Mouse (Mus musculus) layer of hippocampus, adult 9-10 months (tissue): ENCODE data around the gene Kcnk2.

Source experiments
- DNase-seq: peaks from one replicate; pipeline ENCODE4 v3.0.0; 2022; ENCODE audit warnings: low spot score

The Kcnk2 gene

DNA sequence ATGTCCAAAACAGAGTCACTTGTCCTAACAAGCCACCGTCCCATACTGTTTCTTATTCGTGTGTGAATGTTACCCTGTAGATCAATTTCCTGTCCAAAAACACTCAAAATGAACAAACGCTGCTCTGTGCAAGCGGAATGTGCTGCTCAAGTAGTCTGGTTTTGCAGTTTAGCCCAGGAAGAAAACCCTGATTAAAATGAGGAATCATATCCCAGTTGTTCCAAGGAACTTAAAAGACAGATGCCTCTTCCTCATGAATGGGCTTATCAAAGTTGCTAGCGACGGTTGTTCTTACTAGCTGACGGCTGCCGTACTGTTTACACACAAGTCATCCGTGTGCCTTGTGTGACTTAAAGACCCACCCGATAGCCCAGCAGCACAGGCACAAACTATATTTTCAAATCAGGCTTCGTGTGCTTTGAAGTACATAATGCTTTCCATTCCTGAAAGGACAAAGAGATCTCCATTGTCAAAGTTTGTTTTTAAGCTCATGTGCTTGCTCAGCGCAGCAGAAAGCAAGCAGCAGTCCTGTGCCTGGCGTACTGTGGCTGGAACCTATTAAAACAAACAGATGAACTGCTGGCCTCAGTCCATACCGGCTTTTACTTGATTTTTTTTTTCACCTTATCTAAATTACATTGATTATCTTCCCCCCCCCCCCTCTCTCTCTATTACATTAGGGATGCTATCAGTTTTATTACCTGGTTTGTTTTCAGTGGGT, at the start of gene Kcnk2:
TSS of gene Kcnk2 (minus strand) at position 51 of the 721 bp plus-strand sequence.
- DNase-seq: no peak

DNA sequence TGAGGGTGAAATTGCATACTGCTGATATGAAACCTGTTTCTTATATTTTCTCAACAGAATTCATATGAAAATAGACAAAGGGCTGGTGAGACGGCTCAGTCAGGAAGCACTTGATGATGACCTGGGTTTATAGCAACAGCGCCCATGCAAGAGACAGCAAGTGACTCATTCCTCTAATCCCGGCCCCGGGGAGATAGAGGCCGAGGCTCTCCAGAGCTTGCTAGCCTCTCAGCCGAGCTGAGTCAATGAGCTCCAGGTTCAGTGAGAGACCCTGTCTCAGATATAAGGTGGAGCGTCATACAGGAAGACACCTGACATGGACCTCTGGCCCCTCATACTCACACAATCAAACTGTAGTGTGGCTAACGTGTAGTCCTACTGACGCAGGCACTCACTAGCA, 38.7 kb upstream of the Kcnk2 start:
- no peak for DNase-seq

DNA sequence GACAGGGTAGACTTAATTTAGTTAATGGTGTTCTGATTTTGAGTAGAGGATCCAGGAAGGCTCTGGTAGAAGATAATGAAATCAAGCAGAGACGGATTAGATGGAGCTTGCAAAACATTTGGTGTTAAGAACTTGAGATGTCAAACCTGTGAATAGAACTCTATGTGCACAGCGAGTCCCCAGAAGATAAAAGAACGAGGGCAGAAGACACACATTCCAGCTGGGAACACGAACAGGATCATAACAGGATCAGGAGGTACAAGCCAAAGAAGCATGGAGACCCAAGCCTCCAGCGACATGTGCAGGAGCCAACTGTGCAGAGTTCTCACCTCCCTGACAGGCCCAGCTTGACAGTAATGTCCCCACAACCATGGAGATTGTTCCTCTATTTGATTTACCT, 35.1 kb upstream of the Kcnk2 start:
- DNase-seq: no peak

DNA sequence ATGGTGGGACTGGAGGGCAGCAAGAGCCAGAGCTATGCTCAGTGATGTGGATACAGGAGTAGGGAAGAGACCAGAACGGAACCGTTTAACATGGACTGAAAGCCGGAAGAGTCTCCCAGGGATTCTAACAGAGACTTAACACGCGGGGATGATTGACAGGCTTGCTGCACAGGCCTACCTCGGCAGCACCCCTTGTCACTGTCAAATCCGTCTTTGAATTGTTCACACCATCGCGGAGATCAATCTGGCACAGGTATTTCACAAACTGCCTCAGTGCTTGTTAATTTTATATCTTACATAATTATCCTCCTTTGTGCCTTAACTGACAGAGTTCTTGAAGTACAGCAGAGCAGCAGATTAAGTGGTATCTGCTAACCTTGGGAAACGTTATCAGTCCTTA, 33.4 kb upstream of the Kcnk2 start:
- no peak for DNase-seq

DNA sequence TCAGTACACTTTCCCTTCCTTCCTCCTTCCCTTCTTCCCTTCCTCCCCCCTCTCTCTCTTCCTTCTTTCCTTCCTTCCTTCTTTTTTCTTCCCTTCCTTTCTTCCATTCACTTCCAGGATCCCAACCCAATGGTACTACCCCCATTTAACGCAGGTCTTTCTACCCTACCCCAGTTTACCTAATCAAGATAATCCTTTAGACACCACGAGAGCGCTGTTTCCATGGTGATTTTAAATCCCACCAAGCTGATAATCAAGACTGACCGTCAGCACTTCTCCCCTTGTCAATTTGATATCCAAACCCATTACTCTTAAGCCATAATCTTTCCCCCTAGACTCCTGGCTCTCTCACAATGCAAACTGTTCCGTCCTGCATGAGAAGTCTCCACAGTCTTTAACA, 29.4 kb upstream of the Kcnk2 start:
- DNase-seq: no peak

DNA sequence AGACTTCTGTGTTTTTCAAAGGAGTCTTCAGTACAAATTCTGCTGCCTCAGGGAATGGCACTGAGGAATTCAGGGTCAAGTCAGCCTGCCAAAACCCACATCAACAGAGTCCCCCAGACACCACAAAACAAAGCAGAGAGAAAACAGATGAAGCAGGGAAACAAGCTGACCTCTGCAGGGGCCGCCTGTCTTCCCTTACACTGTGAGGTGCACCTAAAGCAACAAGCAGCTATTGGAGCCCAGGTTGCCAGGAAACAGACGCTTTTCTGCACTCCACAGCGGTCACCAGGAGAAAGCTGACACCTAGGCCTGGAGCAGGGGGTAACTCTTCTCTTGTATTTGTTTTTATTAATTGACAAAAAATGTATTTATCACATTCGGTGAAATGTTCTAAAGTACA, 28.5 kb upstream of the Kcnk2 start:
- no peak for DNase-seq

DNA sequence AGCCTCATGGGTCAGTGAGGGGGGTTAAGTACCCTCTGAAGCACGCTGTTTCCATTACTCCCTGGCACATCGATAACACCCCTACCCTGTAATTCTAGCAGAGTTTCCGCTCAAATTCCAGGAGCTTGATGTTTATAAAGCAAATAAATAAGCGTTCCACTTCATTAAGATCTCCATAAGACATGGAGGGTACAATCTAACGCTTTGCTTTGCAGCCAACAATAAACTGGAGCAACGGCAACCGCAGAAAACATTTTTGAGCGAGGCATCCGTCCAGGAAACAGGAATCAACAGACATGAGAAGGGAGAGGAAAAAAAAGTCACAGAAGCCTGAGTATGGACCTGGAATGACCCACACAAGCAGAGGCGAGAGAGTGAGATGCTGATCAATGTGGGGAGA, 27.5 kb upstream of the Kcnk2 start:
- no peak for DNase-seq

DNA sequence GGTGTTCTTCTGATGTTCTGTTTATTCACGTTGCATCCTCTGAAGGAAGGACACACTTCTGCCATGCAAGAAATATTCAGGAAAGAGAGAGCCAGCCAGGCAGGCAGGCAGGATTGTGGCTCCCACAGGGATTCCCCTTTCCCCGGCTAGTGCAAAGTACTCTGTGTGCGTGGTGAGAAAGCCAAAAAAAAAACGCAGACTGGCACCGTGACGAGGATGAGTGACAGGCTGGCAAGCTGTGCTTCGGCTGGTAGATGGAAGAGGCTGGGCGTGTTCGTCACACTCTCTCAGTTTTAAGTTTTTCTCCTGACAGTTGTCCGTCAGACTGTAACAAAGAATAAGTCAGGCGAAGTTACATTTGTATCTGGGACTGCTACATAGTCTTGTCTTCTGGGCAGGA, 24.2 kb upstream of the Kcnk2 start:
- DNase-seq: no peak

DNA sequence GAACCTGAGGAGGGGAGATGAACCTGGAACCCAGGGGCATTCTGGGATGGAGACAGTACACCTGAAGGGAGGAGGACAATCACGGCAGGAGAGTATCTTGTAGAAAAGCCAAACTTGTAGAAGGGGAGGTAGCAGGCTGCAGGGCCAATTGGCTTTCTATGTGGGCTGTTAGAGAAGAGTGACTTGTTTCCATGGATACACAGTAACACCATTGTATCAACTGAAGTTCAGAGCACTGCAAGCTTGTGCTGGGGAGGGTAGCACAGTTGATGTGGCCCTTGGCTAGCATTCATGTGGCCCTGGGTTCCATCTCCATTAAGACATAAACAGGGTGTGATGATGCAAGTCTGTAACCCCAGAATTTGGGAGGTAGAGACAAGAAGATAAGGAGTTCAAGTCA, 17.8 kb upstream of the Kcnk2 start:
- no peak for DNase-seq

DNA sequence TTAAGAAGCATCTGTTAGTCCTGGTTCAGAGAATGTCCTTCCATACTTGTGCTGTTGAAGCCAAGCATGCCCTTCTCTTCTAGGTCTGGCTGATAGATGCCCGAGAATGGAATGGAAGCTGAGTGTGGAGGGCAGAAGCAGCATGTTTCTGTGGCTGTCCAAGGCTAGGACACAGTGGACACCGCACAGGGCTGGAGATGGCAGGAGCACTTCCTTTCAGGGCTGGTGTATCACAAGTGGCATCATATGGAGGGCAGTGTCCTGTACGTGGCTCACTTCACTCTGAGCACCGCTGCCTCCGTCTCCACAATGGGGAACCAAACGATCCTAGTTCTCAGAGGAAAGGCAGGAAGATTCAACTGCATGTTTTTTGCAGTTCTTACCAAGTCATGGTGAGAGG, 7.8 kb upstream of the Kcnk2 start:
- no peak for DNase-seq

DNA sequence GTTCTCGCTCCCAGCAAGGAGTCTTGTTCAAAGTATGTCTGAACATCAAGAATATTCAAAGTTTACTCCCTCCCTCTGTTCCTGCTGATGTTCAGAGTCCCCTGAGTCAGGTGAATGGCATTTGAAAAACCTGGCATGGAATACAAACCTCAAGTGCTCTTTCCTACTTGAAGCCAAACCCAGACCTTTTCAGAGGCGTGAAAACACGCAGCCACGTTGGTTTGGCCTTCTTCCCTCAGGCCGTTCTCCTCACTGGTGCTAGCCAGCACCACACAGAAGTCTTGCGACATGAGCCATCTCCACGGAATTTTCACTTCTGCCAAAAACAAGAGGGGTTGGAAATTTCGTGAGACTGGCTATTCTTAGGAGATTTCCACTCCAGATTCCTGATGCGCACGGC, 3.1 kb upstream of the Kcnk2 start:
- no peak for DNase-seq

DNA sequence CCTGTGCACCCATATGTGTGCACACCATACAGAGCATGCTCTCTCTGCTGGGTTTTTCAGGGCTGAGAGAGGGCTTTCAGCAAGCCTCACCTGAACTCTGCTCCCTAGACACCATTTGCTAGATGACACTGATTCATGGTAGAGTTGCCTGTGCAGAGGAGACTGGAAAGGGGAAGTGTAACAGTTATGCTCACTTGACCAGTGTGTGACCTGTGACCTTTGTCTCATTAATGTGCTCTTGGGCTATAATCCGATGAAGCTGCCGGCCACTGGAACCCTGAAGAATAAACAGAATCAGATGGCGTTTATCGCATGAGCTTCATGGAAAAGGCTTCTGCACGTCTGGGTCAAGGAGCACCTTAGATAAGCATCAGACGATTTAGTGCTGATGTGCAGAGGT, 1.5 kb upstream of the Kcnk2 start:
- no peak for DNase-seq

DNA sequence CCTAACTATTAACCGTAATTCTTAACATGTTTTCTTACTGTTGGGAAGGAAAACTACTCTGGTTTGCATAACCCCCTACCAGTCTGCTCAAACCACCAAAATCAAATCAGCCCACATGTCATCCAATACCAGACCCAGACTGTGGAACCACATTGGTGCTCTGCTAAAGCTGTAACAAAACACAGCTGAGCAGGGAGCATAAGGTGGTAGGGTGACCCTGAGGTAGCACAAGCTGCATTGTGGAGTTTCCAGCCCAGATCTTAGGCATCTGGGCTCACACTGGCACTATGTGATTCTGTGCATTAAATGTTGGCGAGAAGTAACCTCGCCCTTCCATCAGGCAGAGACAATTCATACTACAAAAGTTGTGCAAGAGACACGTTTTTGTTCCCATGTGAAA, 1.1 kb upstream of the Kcnk2 start:
- no peak for DNase-seq

DNA sequence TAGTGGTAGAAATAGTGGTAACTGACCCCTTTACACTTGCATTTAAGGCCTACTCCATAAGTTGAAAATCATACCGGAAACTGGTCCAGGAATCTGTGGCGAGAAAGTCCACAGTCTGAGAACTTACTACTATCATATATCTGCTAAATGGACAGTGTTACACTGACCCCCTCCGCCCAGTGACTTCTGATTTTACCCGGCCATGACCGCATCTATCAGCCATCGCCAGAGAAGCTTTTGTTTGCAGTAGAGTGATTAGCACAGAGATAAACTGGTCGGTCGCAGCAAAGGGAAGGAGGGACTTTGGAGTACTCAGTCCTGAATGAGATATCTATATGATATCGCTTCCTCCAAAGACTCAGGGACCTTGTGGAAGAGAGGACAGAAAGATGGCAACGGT, 15.2 kb downstream of the Kcnk2 start:
- no peak for DNase-seq

DNA sequence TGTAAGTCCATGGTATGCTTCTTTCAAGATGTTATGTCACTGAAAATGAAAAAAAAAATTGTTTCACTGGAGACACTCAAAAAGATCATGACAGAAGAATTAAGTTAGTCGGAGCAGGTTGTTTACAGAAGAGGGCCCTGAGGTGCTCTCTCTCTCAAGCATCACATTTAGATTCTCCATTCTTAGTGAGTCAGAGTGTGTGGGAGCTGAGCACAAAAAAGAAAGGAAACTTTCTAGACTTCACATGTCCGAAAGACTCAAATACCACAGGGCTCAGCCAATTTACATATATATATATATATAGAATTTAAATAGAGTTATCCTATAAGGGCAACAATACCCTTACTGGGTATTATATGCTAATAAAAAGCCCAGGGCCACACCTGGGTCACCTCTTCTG, 15.9 kb downstream of the Kcnk2 start:
- no peak for DNase-seq

DNA sequence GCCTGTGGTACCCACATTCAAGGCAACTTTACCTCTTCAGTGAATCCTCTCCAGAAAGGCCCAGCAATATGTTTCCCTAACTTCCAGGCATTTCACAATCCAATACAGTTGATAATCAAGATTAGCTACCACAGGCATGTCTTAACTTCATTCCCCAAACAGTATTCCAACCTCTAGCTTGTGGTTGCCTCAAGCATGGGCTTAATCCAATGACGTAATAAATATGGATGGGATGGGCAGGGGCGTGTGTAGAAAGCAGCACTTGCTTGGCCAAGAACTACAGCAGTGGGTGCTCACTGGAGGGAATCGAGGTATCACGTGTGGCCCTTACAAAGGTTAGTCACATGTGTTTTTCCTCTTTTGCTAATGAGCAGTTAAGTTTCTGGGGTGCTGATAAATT, 34.4 kb downstream of the Kcnk2 start:
- DNase-seq: no peak

DNA sequence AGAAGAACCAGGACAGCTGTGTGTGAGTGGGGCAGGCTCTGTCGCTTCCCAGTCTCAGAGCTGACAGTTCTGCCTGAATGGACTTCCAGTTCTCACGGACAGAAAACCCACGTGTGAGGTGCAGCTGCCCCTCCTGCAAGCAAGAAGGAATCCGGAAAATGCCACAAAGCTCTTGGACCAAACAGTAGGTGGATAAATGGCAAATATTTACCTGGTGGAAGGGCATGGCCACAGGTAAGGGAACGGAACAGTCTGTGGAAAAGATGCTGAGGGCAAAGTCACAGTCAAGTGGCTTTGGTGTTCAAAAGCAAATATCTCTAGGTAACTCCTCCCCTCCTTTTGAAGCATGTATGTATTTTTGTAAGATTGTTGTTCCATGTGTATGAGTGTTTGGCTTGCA, 37.9 kb downstream of the Kcnk2 start:
- no peak for DNase-seq

DNA sequence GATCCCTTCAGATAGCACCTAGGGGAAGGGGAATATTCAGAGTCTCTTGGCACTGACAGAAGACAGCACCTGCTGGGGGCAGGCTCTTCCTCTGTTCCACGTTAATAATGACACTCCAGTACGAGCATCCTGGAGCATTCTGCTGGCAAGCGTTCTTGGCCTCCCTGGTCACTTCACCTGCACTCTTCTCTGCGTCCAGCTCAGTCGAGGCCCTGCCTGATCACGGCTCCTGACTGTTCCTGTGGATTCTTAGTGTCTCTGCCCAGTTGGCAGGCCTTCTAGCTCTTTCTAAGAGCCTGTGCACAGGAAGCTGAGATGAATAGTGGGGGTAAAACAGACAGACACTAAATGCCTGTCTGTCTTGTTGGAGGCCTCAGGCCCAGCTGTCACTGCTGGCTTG, 39.5 kb downstream of the Kcnk2 start:
- no peak for DNase-seq

DNA sequence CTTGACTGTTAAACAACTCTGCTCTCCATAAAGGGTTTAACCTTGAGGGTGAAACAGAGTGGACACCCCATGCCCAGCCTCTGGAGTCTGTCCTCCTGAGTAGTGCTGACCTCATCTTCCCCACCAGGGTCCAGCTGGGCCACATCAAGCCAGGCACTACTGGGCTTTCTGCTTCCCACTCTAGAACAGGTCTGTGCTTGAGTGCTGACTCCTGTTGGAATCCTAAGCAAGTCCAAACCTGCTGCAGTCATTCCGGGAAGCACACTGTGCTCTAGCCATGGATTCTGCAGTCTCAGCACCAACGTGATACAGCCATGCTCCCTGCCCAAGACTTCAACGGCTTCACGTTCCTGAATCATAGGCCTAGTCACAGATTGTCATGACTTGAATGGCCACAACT, 42.4 kb downstream of the Kcnk2 start:
- DNase-seq: no peak

DNA sequence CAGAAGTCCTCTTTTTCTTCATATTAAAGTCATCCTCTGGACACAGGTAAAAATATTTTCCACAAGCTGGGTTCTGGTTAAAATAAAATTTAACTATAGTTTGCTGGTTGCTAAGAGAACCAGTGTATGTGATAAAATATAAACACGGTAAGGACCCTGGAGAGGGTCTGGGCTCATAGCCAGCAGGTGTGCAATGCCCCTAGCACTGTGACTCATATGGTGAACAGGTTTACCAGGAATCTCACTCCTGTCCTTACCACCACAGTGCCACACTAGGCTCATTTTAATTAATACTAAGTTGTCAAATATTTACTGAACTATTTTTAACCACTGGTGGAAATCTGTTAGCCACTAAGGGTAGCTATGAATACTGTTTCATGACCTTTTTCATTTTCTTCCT, 48.2 kb downstream of the Kcnk2 start:
- DNase-seq: no peak

DNA sequence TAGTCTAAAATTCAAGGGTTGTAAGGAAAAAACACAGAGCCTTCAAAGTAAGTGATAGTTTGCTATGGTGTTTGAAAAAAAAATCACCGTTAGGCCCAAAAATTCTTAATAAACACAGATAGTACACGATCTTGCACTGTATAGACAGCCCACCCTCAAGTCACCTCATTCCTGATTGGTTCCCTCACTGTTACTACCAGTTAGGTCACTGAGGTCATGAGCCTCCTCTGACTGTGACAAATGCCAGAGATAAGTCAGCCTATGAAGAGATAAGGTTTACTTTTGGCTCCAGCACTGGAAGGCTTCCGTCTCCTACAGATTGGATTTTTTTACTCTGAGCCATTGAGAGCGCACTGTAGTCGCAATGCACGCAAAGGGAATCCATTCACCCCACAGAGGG, 50.3 kb downstream of the Kcnk2 start:
- no peak for DNase-seq

DNA sequence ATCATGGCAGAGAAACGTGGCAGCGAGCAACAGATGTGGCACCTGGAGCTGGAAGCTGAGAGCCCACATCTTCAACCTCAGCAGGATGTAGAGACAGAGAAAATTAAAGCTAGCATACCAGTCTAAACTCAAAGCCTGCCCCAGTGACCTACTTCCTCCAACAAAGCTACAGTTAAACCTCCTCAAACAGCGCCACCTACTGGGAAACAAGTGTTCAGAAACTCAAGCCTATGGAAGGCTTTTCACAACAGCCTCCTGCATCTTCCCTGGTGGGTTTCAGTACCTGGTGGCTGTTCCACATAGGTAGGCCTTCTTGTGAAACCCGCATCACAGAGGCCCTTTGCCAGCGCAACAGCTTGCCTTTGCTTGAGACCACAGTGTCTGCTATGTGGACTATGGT, 52.9 kb downstream of the Kcnk2 start:
- no peak for DNase-seq

DNA sequence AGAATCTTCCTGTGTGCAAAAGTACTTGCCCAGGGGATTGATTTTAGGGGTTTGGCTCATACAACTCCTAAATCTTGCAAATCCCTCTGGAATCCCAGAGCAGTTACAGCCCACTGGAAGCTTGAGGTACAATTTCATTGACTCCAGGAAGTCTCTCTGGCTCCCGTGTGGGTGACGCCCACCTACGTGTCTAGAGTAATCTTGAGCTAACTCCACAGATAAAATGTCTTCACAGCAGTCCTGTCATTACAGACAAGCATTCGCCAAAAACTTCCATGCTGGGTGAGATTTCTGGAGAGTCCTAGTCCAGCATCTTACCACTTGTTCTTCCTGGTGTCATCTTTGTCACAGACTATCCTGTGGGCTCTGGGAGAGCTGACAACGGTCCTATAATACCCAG, 56.9 kb downstream of the Kcnk2 start:
- DNase-seq: no peak

DNA sequence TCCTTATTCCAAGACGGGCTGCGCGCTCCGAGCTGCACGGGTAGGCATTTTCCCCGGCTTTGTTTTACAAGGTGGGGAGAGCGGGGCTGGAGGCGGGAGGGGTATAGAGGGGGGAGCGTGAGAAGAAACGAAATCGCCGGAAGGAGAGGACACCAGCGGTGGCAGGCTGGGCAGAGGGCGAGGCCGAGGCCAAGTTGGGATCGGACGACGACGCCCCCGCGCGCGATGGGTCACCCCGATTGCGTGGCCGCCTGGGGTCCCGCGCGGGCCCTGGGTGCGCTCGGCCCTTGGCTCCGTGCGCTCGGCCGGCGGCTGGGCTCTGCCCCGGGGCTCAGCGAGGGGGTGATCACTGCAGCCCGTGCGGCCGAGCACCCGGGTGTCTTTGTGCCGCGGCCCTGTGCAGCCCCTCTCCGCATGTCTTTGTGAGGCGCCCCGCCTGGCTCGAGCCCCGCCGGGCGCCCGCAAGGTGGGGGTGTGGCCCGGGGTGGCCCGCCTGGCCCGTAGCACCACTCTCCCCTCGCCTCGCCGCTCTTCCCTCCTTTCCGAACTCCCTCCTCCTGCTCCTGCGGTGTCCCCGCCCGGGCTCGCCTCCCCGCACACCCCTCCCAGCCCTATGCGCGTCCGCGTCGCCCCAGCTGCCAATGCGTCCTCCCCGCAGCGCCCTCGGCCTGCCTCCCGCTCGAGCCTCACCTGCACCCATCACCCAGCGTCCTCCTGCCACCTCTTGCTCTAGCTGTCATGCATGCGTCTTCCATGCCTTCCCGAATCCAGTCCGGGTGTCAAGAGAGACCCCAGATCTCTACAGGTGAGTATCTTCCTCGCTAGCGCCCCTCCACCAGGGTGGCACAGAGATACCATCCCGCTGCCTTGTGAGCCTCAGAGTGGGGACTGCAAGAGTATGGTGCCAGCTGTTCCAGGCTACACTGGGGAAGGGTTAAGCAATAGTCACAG, 58.5 kb downstream of the Kcnk2 start:
- peak; percentile 12 for DNase-seq
